Mouse (Mus musculus): ENCODE data around the gene Gpatch2l.

Gene Gpatch2l

GRCm38 (mm10) chr12:86241604-86242536, at the start of gene Gpatch2l:
Gene Gpatch2l, plus strand, starts transcription at chr12:86241858.
- peak; percentile 92 to 95 for DNase-seq (ENCODE audit: low spot score in 2 of 2)

- no peak for DNase-seq (ENCODE audit: low spot score in 2 of 2)
Observed at GRCm38 (mm10) chr12:86192036-86192449, 49.6 kb upstream of the Gpatch2l start.

GRCm38 (mm10) chr12:86196944-86197343, 44.7 kb upstream of the Gpatch2l start:
- no peak for DNase-seq (ENCODE audit: low spot score in 2 of 2)

DNA sequence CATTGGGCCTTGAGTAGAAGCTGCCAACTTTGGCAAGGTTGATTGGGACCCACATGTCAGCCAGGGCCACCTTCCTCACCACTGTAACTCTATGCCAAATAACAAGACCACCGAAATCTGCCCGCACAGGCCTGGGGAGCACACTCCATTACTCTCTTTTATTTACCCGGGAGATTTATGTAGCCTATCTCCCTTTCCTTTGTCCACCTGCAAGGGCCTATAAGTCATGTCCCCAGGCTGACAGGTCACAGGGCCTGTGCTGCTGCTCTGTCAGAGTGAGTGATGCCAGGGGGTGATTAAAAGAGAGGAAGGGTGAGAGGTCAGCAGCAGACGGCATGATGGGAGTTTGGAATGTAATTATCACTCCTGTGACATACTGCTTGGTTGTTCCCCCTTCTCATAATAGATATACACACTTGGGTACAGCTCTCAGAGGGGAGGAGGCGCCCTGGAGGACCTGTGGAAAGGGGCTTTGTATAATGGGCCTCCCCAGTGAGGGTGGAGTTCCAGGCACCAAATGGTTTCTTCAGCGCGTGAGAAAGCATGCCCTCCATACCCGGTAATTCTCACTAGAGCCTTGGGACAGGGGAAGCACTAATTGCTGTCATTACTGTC, 38.1 kb upstream of the Gpatch2l start:
- no peak for DNase-seq (ENCODE audit: low spot score in 2 of 2)

GRCm38 (mm10) chr12:86211099-86211520, 30.5 kb upstream of the Gpatch2l start:
- DNase-seq (ENCODE audit: low spot score in 2 of 2), result no peak

DNA sequence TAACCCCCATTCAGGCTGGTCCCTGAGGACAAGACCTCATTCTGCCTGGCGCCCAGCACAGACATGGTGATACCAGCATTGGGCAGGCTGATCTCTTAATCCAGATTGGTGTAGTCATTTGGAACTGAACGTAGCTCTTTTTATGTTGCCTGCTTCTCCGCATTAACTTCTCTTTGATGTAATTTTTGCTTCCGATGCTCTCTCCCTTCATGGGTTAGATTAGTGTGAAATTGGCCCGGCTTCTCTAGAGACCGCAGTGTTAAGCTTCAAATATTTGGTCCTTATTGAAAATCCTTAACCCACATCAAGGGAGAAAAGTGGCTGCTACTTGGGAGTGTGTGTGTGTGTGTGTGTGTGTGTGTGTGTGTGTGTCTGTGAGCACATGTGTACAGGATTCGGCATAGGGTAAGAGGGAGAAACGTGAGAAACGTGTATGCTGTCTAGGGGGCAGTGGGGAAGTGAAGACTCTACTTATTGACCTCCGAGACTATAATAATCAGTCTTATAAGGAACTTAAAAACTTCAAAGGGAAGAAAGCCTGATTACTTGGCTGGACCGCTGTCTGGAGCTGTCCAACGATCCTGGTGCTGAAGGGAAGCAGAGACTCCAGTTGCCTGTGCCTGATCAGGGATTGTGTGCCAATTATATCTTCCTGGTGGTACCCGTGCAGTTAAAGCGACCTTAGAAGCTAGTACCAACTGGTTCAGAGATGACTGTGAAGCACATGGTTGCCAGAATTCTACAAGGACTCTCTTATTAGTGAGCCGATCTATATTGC, 28.8 kb upstream of the Gpatch2l start:
- DNase-seq (ENCODE audit: low spot score in 2 of 2), result peak; percentile 5 to 32

GRCm38 (mm10) chr12:86214201-86214600, 27.5 kb upstream of the Gpatch2l start:
- DNase-seq (ENCODE audit: low spot score in 2 of 2), result no peak

- no peak for DNase-seq (ENCODE audit: low spot score in 2 of 2)
Observed at GRCm38 (mm10) chr12:86216687-86217421, 24.8 kb upstream of the Gpatch2l start.

DNA sequence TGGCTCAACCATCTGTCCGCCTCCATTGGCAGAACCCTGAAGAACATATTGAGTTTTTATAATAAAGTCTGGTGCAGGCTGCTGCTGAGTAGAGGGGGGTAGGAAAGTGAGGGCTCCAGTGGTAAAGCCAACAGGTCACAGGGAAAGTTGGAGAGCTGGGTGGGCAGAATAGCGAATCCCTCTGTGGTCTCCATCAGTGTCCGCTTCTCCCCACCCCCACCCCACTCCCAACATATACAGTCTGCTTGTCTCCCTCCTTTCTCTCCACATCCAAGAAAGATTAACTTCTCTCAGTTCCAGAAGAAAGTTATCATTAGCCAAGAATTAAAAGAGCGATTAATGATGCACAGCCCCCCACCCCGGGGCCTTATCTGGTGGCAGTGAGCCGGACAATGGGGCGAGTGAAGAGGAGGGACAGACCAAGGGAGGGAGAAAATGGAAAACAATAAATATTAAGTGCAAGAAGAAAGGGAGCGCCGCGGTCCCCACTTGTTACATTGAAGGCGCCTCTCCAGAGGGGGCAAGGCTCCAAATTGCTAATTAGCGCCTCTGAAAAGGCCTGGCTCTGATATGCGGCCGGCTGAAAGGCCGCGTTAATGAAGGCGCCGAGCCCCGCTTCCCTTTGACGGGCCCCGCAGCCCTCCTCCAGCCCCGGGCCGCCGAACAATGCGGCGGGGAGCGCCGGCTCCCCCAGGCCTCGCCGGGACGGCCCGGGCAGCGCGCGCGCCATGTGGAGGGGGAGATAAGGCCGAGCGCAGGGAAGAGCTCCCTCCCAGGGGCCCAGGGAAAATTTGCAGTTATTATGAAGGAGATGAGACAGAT, 21.2 kb upstream of the Gpatch2l start:
- DNase-seq (ENCODE audit: low spot score in 2 of 2), result no peak

DNA sequence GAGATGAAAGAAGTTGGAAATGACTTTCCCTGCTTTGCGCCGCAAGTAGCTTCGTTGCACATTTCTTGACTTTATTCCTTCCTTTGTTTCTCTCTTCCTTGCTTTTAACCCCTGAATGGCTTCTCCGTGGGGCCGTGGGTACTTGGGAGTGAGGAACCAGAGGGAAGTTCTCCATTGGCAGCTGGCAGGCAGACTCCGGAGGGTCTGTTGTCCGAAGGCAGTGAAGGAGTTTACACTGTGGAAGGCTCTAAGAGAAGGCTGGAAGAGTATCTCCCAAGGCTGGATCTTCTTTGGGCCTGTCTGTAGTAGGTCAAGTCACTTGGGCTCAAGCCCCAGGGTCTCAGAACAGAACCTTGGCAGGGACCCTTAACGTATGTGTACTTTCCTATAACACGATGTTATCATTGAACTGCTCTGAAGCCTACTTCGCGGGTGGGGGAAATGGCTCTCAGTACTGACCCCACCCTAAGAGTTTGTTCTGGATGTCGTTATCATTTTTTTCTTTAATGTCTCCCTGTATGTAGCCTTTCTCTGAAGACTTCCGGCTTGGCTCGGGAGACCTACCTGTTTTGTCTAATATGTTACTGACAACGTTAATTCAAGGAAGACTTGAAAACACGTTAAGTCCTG, 20.5 kb upstream of the Gpatch2l start:
- DNase-seq (ENCODE audit: low spot score in 2 of 2), result no peak

GRCm38 (mm10) chr12:86234295-86234694, 7.4 kb upstream of the Gpatch2l start:
- DNase-seq (ENCODE audit: low spot score in 2 of 2), result no peak

- DNase-seq (ENCODE audit: low spot score in 2 of 2), result no peak
Observed at GRCm38 (mm10) chr12:86238736-86239135, 2.9 kb upstream of the Gpatch2l start.

DNA sequence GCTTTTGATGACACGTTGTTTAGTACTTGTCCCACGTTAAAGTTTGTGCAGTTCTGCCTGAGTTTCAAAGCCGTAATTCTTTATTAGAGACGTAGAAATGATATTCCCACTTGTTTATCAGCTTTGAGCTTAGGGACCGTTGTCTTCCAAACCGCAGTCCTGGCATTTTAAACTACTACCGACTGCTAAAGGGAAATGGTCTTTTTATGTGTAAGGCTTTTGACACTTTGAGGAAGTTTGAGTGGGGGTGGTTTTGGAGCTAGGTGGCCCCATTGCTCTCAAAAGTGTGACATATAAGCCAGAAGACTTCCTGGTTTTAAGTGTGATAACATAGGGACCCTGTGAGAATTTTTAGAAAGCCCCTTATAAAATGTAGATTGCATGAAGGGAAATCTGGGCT, 905 bp downstream of the Gpatch2l start:
- no peak for DNase-seq (ENCODE audit: low spot score in 2 of 2)

- no peak for DNase-seq (ENCODE audit: low spot score in 2 of 2)
Observed at GRCm38 (mm10) chr12:86243936-86244335, 2.3 kb downstream of the Gpatch2l start.

DNA sequence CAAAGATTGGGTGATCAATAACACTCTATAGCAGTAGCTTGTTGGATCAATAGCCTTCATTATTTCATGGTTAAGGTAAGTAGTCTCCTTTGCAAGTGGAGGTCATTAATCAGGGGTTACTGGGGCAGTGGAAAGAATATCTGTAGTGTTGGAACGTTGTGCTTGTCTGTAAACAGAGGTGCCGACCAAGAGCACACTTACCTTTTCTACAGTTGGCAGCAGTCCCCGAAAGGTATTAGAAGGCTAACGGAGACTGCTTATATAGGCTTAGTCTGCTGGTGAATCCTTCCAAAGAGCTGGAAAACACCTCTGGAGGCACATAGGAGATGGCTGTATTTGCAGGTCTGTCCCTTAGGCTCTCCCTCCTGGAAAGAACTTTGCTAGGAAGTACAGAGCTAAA, 8.5 kb downstream of the Gpatch2l start:
- no peak for DNase-seq (ENCODE audit: low spot score in 2 of 2)

GRCm38 (mm10) chr12:86254910-86255309, 13.3 kb downstream of the Gpatch2l start:
- DNase-seq (ENCODE audit: low spot score in 2 of 2), result no peak

GRCm38 (mm10) chr12:86271626-86272025, 30.0 kb downstream of the Gpatch2l start:
- DNase-seq (ENCODE audit: low spot score in 2 of 2), result no peak

DNA sequence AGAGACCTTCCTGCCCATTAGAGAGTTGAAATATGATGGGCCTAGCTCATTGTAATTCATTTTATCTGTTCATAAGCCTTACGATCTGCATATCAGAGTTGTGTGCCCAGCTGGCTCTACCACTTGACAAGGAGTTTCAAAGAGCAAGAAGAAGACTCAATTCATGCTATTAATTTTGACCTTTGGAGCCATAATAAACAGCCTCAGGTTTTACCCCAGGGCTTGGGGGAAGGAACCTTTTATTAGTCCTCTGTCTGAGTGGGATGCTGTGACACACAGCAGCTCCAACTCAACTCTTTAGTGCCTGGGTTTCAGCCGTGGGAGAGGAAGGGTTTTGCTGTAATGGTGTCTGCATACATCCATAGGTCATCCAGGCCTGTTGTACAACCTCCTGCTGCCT, 32.6 kb downstream of the Gpatch2l start:
- DNase-seq (ENCODE audit: low spot score in 2 of 2), result no peak

DNA sequence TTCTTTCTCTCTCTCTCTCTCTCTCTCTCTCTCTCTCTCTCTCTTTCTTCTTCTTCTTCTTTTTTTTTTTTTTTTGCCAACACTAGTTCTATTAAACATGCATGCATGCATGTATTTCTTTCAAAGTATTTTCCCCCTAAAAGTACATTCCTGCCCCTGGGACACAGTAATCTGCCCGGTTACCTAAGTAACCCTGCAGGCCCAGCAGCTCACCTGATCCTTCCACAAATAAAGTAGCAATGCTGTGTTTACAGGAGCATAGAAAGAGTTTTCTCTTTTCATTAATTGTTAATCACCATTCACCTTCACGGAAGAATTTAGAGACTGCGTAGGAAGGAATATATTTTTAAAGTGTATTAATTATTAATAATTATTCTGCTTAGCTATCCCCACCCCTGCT, 34.1 kb downstream of the Gpatch2l start:
- no peak for DNase-seq (ENCODE audit: low spot score in 2 of 2)

- no peak for DNase-seq (ENCODE audit: low spot score in 2 of 2)
Observed at GRCm38 (mm10) chr12:86276463-86276862, 34.8 kb downstream of the Gpatch2l start.

Data from urinary bladder, adult 18-20 months (tissue).